Mouse (Mus musculus): ENCODE results near the gene Zfp850. TPM values are rescaled to one million over a fixed set of nuclear protein-coding genes. Genes with fewer than 3 reads are reported as not detected.

Zfp850 gene
- polyA plus RNA-seq (2014; fragmentation: Illumina TruSeq; extraction: RNeasy Lipid Tissue Mini Kit (QIAGEN cat#74804); ENCODE audit: low read depth, low replicate concordance), result 7.2 TPM

DNA sequence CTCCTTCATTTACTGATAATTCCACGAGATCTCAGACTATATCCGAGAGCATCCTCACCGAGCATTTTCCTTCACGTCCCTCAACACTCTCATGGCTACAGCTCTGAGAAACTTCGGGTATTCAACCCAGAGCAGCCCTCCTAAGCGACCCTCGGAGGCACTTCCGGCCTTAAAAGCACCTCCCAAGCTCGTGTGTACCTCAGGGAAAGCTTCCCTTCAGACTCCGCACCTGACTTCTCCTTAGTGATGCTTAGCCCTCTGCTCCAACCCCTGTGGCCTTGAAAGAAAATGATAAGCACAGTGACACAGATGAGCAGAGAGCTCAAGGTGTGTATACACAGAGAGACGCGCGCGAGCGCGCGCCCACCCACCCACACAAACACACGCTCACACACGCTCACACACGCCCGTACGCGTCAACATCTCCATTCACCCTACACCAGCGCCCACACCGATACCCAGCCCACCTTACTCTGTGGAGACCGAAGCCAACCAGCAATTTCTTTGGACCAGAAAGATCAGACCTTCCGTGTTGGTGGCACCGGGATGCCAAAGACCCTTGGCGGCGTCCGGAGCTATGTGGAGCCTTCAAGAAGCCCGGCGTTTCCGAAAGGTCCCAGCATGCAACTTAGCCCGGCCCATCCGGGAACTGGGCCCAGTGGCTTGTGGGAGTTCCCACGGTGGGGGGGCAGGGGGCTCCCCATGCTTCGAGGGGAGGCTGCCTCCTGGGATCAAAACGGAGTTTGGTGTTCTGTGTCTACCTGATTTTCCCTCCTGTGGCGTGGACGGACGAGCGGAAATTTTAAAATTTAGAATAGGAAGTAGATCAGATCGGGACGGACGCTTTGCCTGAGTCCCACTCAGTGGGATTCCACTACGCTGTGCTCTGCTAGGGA lies at the start of gene Zfp850:
Zfp850 (minus strand) TSS at position 567 of the 896 bp plus-strand sequence.

GRCm38 (mm10) chr7:28049476-28050409 lies 35.8 kb upstream of the Zfp850 start, which contains the start of gene Psmc4:
Gene Psmc4, minus strand, starts transcription at chr7:28050101.

GRCm38 (mm10) chr7:27978683-27979528 lies 35.0 kb downstream of the Zfp850 start, which contains the start of gene Zfp780b:
Gene Zfp780b, minus strand, starts transcription at chr7:27979171.

Other genes starting within 250 kb of the Zfp850 start
- gene Zfp626, start 206.9 kb downstream of the Zfp850 start, polyA plus RNA-seq (2014; fragmentation: Illumina TruSeq; extraction: RNeasy Lipid Tissue Mini Kit (QIAGEN cat#74804); ENCODE audit: low read depth, low replicate concordance), result 15.8 TPM
- 11.7 TPM for gene Zfp59, start 175.5 kb downstream of the Zfp850 start, polyA plus RNA-seq (2014; fragmentation: Illumina TruSeq; extraction: RNeasy Lipid Tissue Mini Kit (QIAGEN cat#74804); ENCODE audit: low read depth, low replicate concordance)
- 7.6 TPM for gene Zfp607a, start 156.6 kb downstream of the Zfp850 start, polyA plus RNA-seq (2014; fragmentation: Illumina TruSeq; extraction: RNeasy Lipid Tissue Mini Kit (QIAGEN cat#74804); ENCODE audit: low read depth, low replicate concordance)
- 20.5 TPM for gene Zfp974, start 84.7 kb downstream of the Zfp850 start, polyA plus RNA-seq (2014; fragmentation: Illumina TruSeq; extraction: RNeasy Lipid Tissue Mini Kit (QIAGEN cat#74804); ENCODE audit: low read depth, low replicate concordance)
- gene Zfp780b, start 34.9 kb downstream of the Zfp850 start, polyA plus RNA-seq (2014; fragmentation: Illumina TruSeq; extraction: RNeasy Lipid Tissue Mini Kit (QIAGEN cat#74804); ENCODE audit: low read depth, low replicate concordance), result 27.1 TPM
- 41.3 TPM for gene Psmc4, start 36.0 kb upstream of the Zfp850 start, polyA plus RNA-seq (2014; fragmentation: Illumina TruSeq; extraction: RNeasy Lipid Tissue Mini Kit (QIAGEN cat#74804); ENCODE audit: low read depth, low replicate concordance)
- gene Fcgbp, start 57.1 kb upstream of the Zfp850 start, polyA plus RNA-seq (2014; fragmentation: Illumina TruSeq; extraction: RNeasy Lipid Tissue Mini Kit (QIAGEN cat#74804); ENCODE audit: low read depth, low replicate concordance), result not detected
- gene 9530053A07Rik, start 115.4 kb upstream of the Zfp850 start, polyA plus RNA-seq (2014; fragmentation: Illumina TruSeq; extraction: RNeasy Lipid Tissue Mini Kit (QIAGEN cat#74804); ENCODE audit: low read depth, low replicate concordance), result not detected
- 12.5 TPM for gene Fbl, start 155.6 kb upstream of the Zfp850 start, polyA plus RNA-seq (2014; fragmentation: Illumina TruSeq; extraction: RNeasy Lipid Tissue Mini Kit (QIAGEN cat#74804); ENCODE audit: low read depth, low replicate concordance)
- 0.64 TPM for gene Dyrk1b, start 165.4 kb upstream of the Zfp850 start, polyA plus RNA-seq (2014; fragmentation: Illumina TruSeq; extraction: RNeasy Lipid Tissue Mini Kit (QIAGEN cat#74804); ENCODE audit: low read depth, low replicate concordance)

All from adrenal gland, adult 10 weeks (tissue).